Mouse (Mus musculus) thymus, postnatal 14 days (tissue): ENCODE measurements at regions not wholly inside any gene's neighbourhood (a gene's known extent, or its start where the extent isn't known, plus 50 kb on each side); places are given as distances from the start of the nearest gene placed in this dataset.
A peak's percentile ranks its signal among the peaks of the same experiment; 100 is the strongest.
"Not testable (repeated sequence)": the region's sequence is repeated elsewhere in the genome, so short reads cannot be mapped to it uniquely, and the experiment has no call there.

Experiments
- DNase-seq: peaks from one replicate; pipeline ENCODE4 v3.0.0; 2021

- peak; percentile 85 for DNase-seq
Observed at GRCm38 (mm10) chr17:17293932-17294534, 80.1 kb upstream of the Riok2 start.

GRCm38 (mm10) chr17:17295037-17295436, 79.1 kb upstream of the Riok2 start:
- DNase-seq, result not testable (repeated sequence)

- DNase-seq, result not testable (repeated sequence)
Observed at GRCm38 (mm10) chr17:17303496-17303895, 70.6 kb upstream of the Riok2 start.
